Mouse (Mus musculus): ENCODE results near the gene Cdk5rap2. TPM values are rescaled to one million over a fixed set of nuclear protein-coding genes. Genes with fewer than 3 reads are reported as not detected.
A peak's percentile ranks its signal among the peaks of the same experiment; 100 is the strongest.

Cdk5rap2 gene
- polyA plus RNA-seq, 1 experiment from 2014 or later = 12.5 TPM

GRCm38 (mm10) chr4:70365061-70365858, 45.0 kb downstream of the Cdk5rap2 start:
- H3K4me1 ChIP-seq (replicated peaks; ENCODE audit: control insufficient read depth, insufficient read depth, low read length) = peaks cover 3% of the 10 kb centered on the region
- no peak overlapping the region for H3K4me3 ChIP-seq (replicated peaks; ENCODE audit: low read length)
- H3K27ac ChIP-seq (ENCODE audit: low read length) = no peak overlapping the region
- H3K9ac ChIP-seq (replicated peaks; ENCODE audit: low read depth, low read length) = no peak overlapping the region
- H3K36me3 ChIP-seq (ENCODE audit: control insufficient read depth, insufficient read depth) = no peaks in the 10 kb centered on the region
- H3K4me2 ChIP-seq (ENCODE audit: low read length) = no peak overlapping the region
- ATAC-seq = no peak
- 40% methylated on average over 11 of the region's 11 CpGs for WGBS
- no peaks in the 10 kb centered on the region for H3K9me3 ChIP-seq (ENCODE audit: control insufficient read depth, low read length)
- H3K27me3 ChIP-seq (replicated peaks; ENCODE audit: control insufficient read depth, insufficient read depth, low read length) = no peaks in the 10 kb centered on the region

- Histone ChIP-seq H3K4me3 (replicated peaks; ENCODE audit: low read length) (no peak overlapping the region), H3K4me1 (replicated peaks; ENCODE audit: control insufficient read depth, insufficient read depth, low read length) (peaks cover 3% of the 10 kb centered on the region), H3K27ac (ENCODE audit: low read length) (no peak overlapping the region), H3K36me3 (ENCODE audit: control insufficient read depth, insufficient read depth) (peaks cover 3% of the 10 kb centered on the region; the same call in 1 of the 2 replicates), H3K4me2 (ENCODE audit: low read length) (no peak overlapping the region), H3K9ac (replicated peaks; ENCODE audit: low read depth, low read length) (no peak overlapping the region), H3K9me3 (ENCODE audit: control insufficient read depth, low read length) (no peaks in the 10 kb centered on the region), H3K27me3 (replicated peaks; ENCODE audit: control insufficient read depth, insufficient read depth, low read length) (no peaks in the 10 kb centered on the region)
- no peak for ATAC-seq
- WGBS = 73% methylated on average over 4 of the region's 4 CpGs
Measured at GRCm38 (mm10) chr4:70361366-70361765, 48.9 kb downstream of the Cdk5rap2 start.

GRCm38 (mm10) chr4:70355659-70356350, 54.4 kb downstream of the Cdk5rap2 start:
- 68% methylated on average over 9 of the region's 9 CpGs for WGBS
- Histone ChIP-seq H3K27ac (ENCODE audit: low read length) (no peak overlapping the region), H3K4me2 (ENCODE audit: low read length) (no peak overlapping the region), H3K9ac (replicated peaks; ENCODE audit: low read depth, low read length) (no peak overlapping the region), H3K4me1 (replicated peaks; ENCODE audit: control insufficient read depth, insufficient read depth, low read length) (no peaks in the 10 kb centered on the region), H3K27me3 (replicated peaks; ENCODE audit: control insufficient read depth, insufficient read depth, low read length) (no peaks in the 10 kb centered on the region), H3K4me3 (replicated peaks; ENCODE audit: low read length) (no peak overlapping the region), H3K36me3 (ENCODE audit: control insufficient read depth, insufficient read depth) (peaks cover 11% of the 10 kb centered on the region), H3K9me3 (ENCODE audit: control insufficient read depth, low read length) (no peaks in the 10 kb centered on the region)
- ATAC-seq = peak; percentile 87

GRCm38 (mm10) chr4:70354448-70354847, 55.8 kb downstream of the Cdk5rap2 start:
- 76% methylated on average over 14 of the region's 14 CpGs for WGBS
- Histone ChIP-seq H3K27ac (ENCODE audit: low read length) (no peak overlapping the region), H3K9ac (replicated peaks; ENCODE audit: low read depth, low read length) (no peak overlapping the region), H3K27me3 (replicated peaks; ENCODE audit: control insufficient read depth, insufficient read depth, low read length) (no peaks in the 10 kb centered on the region), H3K4me1 (replicated peaks; ENCODE audit: control insufficient read depth, insufficient read depth, low read length) (no peaks in the 10 kb centered on the region), H3K4me2 (ENCODE audit: low read length) (no peak overlapping the region), H3K4me3 (replicated peaks; ENCODE audit: low read length) (no peak overlapping the region), H3K9me3 (ENCODE audit: control insufficient read depth, low read length) (no peaks in the 10 kb centered on the region), H3K36me3 (ENCODE audit: control insufficient read depth, insufficient read depth) (peaks cover 10% of the 10 kb centered on the region)
- no peak for ATAC-seq

- Histone ChIP-seq H3K9ac (replicated peaks; ENCODE audit: low read depth, low read length) (no peak overlapping the region), H3K36me3 (ENCODE audit: control insufficient read depth, insufficient read depth) (peaks cover 8% of the 10 kb centered on the region), H3K4me1 (replicated peaks; ENCODE audit: control insufficient read depth, insufficient read depth, low read length) (no peaks in the 10 kb centered on the region), H3K4me2 (ENCODE audit: low read length) (no peak overlapping the region), H3K4me3 (replicated peaks; ENCODE audit: low read length) (no peak overlapping the region), H3K9me3 (ENCODE audit: control insufficient read depth, low read length) (no peaks in the 10 kb centered on the region), H3K27ac (ENCODE audit: low read length) (no peak overlapping the region; the same call in 1 of the 2 replicates), H3K27me3 (replicated peaks; ENCODE audit: control insufficient read depth, insufficient read depth, low read length) (no peaks in the 10 kb centered on the region)
- WGBS = 72% methylated on average over 3 of the region's 3 CpGs
- no peak for ATAC-seq
Measured at GRCm38 (mm10) chr4:70353656-70354055, 56.6 kb downstream of the Cdk5rap2 start.

- H3K4me3 ChIP-seq (replicated peaks; ENCODE audit: low read length) = no peak overlapping the region
- H3K36me3 ChIP-seq (ENCODE audit: control insufficient read depth, insufficient read depth) = no peaks in the 10 kb centered on the region
- H3K4me2 ChIP-seq (ENCODE audit: low read length) = no peak overlapping the region
- H3K4me1 ChIP-seq (replicated peaks; ENCODE audit: control insufficient read depth, insufficient read depth, low read length) = no peaks in the 10 kb centered on the region; the same call in 1 of the 2 replicates
- H3K27me3 ChIP-seq (replicated peaks; ENCODE audit: control insufficient read depth, insufficient read depth, low read length) = no peaks in the 10 kb centered on the region
- ATAC-seq = no peak
- H3K9ac ChIP-seq (replicated peaks; ENCODE audit: low read depth, low read length) = no peak overlapping the region
- H3K27ac ChIP-seq (ENCODE audit: low read length) = no peak overlapping the region
- WGBS = 41% methylated on average over 11 of the region's 11 CpGs
- no peaks in the 10 kb centered on the region for H3K9me3 ChIP-seq (ENCODE audit: control insufficient read depth, low read length)
Measured at GRCm38 (mm10) chr4:70335444-70336144, 74.6 kb downstream of the Cdk5rap2 start.

- no peak for ATAC-seq
- H3K4me3 ChIP-seq (replicated peaks; ENCODE audit: low read length) = no peak overlapping the region
- no peaks in the 10 kb centered on the region; the same call in 1 of the 2 replicates for H3K4me1 ChIP-seq (replicated peaks; ENCODE audit: control insufficient read depth, insufficient read depth, low read length)
- no peaks in the 10 kb centered on the region for H3K9me3 ChIP-seq (ENCODE audit: control insufficient read depth, low read length)
- H3K4me2 ChIP-seq (ENCODE audit: low read length) = no peak overlapping the region
- 83% methylated on average over 4 of the region's 4 CpGs for WGBS
- H3K27me3 ChIP-seq (replicated peaks; ENCODE audit: control insufficient read depth, insufficient read depth, low read length) = no peaks in the 10 kb centered on the region
- no peak overlapping the region for H3K27ac ChIP-seq (ENCODE audit: low read length)
- no peak overlapping the region for H3K9ac ChIP-seq (replicated peaks; ENCODE audit: low read depth, low read length)
- no peaks in the 10 kb centered on the region for H3K36me3 ChIP-seq (ENCODE audit: control insufficient read depth, insufficient read depth)
Measured at GRCm38 (mm10) chr4:70334995-70335394, 75.2 kb downstream of the Cdk5rap2 start.

GRCm38 (mm10) chr4:70332981-70333380, 77.3 kb downstream of the Cdk5rap2 start:
- no peaks in the 10 kb centered on the region; the same call in 1 of the 2 replicates for H3K4me1 ChIP-seq (replicated peaks; ENCODE audit: control insufficient read depth, insufficient read depth, low read length)
- no peak overlapping the region for H3K27ac ChIP-seq (ENCODE audit: low read length)
- H3K9ac ChIP-seq (replicated peaks; ENCODE audit: low read depth, low read length) = no peak overlapping the region
- ATAC-seq = no peak
- no peaks in the 10 kb centered on the region for H3K27me3 ChIP-seq (replicated peaks; ENCODE audit: control insufficient read depth, insufficient read depth, low read length)
- H3K36me3 ChIP-seq (ENCODE audit: control insufficient read depth, insufficient read depth) = no peaks in the 10 kb centered on the region
- WGBS = 93% methylated on average over 6 of the region's 6 CpGs
- H3K4me3 ChIP-seq (replicated peaks; ENCODE audit: low read length) = no peak overlapping the region
- H3K4me2 ChIP-seq (ENCODE audit: low read length) = no peak overlapping the region
- H3K9me3 ChIP-seq (ENCODE audit: control insufficient read depth, low read length) = no peaks in the 10 kb centered on the region

GRCm38 (mm10) chr4:70332576-70332975, 77.7 kb downstream of the Cdk5rap2 start:
- no peak overlapping the region for H3K4me2 ChIP-seq (ENCODE audit: low read length)
- 69% methylated on average over 7 of the region's 7 CpGs for WGBS
- ATAC-seq = no peak
- H3K27ac ChIP-seq (ENCODE audit: low read length) = no peak overlapping the region
- H3K9ac ChIP-seq (replicated peaks; ENCODE audit: low read depth, low read length) = no peak overlapping the region
- H3K27me3 ChIP-seq (replicated peaks; ENCODE audit: control insufficient read depth, insufficient read depth, low read length) = no peaks in the 10 kb centered on the region
- no peak overlapping the region for H3K4me3 ChIP-seq (replicated peaks; ENCODE audit: low read length)
- H3K9me3 ChIP-seq (ENCODE audit: control insufficient read depth, low read length) = no peaks in the 10 kb centered on the region
- H3K4me1 ChIP-seq (replicated peaks; ENCODE audit: control insufficient read depth, insufficient read depth, low read length) = no peaks in the 10 kb centered on the region; the same call in 1 of the 2 replicates
- H3K36me3 ChIP-seq (ENCODE audit: control insufficient read depth, insufficient read depth) = no peaks in the 10 kb centered on the region
